Mouse (Mus musculus) neural tube, embryonic 15.5 days (tissue): ENCODE data around the gene Pde1a. TPM values are rescaled to one million over a fixed set of nuclear protein-coding genes. Genes with fewer than 3 reads are reported as not detected.

Experiments
- ATAC-seq: fragments of 200-750 bp; cut with Nextera tagmentation; 2 replicates; pipeline ENCODE4 v1.8.0; 2017; ENCODE audit warnings: mild to moderate bottlenecking, moderate TSS enrichment, moderate library complexity; ENCODE audit not compliant: low FRiP score
- H3K27ac ChIP-seq: fragments of 300-500 bp; sonication (generic); replicated peaks from 2 replicates; pipeline ENCODE4 v1.5.1; 2015; ENCODE audit warnings: mild to moderate bottlenecking, inconsistent platforms
- H3K27me3 ChIP-seq: fragments of 300-500 bp; sonication (generic); replicated peaks from 2 replicates; pipeline ENCODE4 v1.6.1; 2015; ENCODE audit warnings: inconsistent platforms
- H3K36me3 ChIP-seq: fragments of 300-500 bp; sonication (generic); 2 replicates; pipeline ENCODE4 v1.6.1; 2015; ENCODE audit warnings: inconsistent platforms
- H3K4me1 ChIP-seq: fragments of 300-500 bp; sonication (generic); 2 replicates; pipeline ENCODE4 v1.6.1; 2015; ENCODE audit warnings: inconsistent platforms
- H3K4me2 ChIP-seq: fragments of 300-500 bp; sonication (generic); 2 replicates; pipeline ENCODE4 v1.6.1; 2015; ENCODE audit warnings: inconsistent platforms, mild to moderate bottlenecking, moderate library complexity
- H3K4me3 ChIP-seq: fragments of 300-500 bp; sonication (generic); replicated peaks from 2 replicates; pipeline ENCODE4 v1.5.1; 2015; ENCODE audit warnings: mild to moderate bottlenecking, inconsistent platforms
- H3K9ac ChIP-seq: fragments of 300-500 bp; sonication (generic); replicated peaks from 2 replicates; pipeline ENCODE4 v1.6.1; 2015; ENCODE audit warnings: mild to moderate bottlenecking, inconsistent platforms
- H3K9me3 ChIP-seq: fragments of 300-500 bp; sonication (generic); replicated peaks from 2 replicates; pipeline ENCODE4 v1.6.1; 2016; ENCODE audit warnings: inconsistent platforms
- WGBS: fragments of 180-500 bp; shearing (Covaris S2); methylation state at CpG from one replicate; pipeline ENCODE4 v1.1.7; 2015; ENCODE audit warnings: mixed read lengths; 5-methylcytosine and 5-hydroxymethylcytosine counted together
- polyA plus RNA-seq: library from polyadenylated mRNA; unstranded; fragments of >200 nt; fragmentation: Nextera tagmentation; extraction: Ambion mirVana; gene quantifications from 2 replicates; pipeline ENCODE4 v1.2.1, GENCODE M21; 2015

Pde1a gene
- polyA plus RNA-seq, 1 experiment from 2014 or later, result 12.0 TPM

DNA sequence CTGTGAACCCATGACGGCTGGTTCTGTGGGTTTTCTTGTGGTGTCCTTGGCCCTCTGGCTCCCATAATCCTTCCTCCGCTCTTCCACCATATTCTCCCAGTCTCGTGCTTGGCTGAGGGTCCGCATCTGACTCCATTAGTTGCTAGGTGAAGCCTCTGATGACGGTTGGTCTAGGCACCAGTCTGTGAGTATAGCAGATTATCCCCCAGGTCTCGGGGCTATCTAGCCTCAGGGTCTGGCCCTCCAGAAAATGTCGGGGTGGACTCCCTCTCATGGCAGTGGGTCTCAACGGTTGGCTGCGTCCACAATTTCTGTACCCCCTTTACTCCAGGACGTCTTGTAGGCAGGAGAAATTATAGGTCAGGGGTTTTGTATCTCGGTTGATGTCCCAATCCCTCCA is 342.8 kb downstream of the Pde1a start:
- Histone ChIP-seq H3K4me2 (no peak overlapping the region), H3K36me3 (no peaks in the 10 kb centered on the region), H3K4me3 (no peak overlapping the region), H3K9me3 (no peaks in the 10 kb centered on the region), H3K27me3 (no peaks in the 10 kb centered on the region), H3K9ac (no peak overlapping the region), H3K4me1 (no peaks in the 10 kb centered on the region), H3K27ac (no peak overlapping the region)
- ATAC-seq, result no peak
- WGBS, result 91% methylated on average over 11 of the region's 11 CpGs

DNA sequence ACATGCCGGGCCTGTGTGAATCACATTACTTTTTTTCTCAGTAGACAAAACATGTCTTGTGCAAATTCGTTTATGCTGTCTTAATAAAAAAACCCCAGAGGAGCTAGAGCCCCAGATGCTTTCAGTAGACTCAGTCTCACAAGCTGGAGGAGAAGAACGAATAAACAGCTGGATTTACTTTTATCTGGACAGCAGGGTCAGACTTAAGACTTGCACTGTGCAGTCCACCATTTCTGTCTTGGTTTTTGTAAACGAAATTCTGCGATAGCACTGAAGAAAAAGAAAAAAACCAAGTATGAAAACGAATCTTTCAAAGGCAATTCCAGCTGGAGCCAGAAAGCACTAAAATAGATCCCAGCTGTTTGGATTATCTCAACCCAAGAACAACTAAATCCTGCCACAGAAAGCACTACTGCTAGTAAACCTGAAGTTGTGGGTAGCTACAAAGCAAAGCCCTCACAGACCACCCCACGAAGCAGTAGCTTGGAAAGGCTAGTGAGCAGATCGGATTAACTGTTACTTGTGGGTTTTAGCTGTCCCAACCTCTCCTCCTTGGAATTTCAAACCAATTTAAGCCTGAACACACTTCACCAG is 343.6 kb downstream of the Pde1a start:
- 70% methylated on average over 8 of the region's 8 CpGs for WGBS
- Histone ChIP-seq H3K9ac (no peak overlapping the region), H3K9me3 (no peaks in the 10 kb centered on the region)

More for the DNA sequence above, 343.6 kb downstream of the Pde1a start:
- H3K4me1 ChIP-seq, result no peaks in the 10 kb centered on the region
- no peak overlapping the region for H3K4me3 ChIP-seq
- no peak overlapping the region for H3K4me2 ChIP-seq
- H3K36me3 ChIP-seq, result no peaks in the 10 kb centered on the region
- no peaks in the 10 kb centered on the region for H3K27me3 ChIP-seq
- ATAC-seq, result no peak
- no peak overlapping the region for H3K27ac ChIP-seq

Other genes with a start within 250 kb of the Pde1a start
- gene Prdx6b, start 163.0 kb upstream of the Pde1a start, polyA plus RNA-seq, result not detected in 2 replicates
- gene Dnajc10, start 186.0 kb upstream of the Pde1a start, polyA plus RNA-seq, result 60.1 and 61.2 TPM in 2 replicates